Mouse (Mus musculus) E14TG2a.4 (cell line): ENCODE measurements around the gene Elovl5.

ENCODE experiments used
- CTCF ChIP-seq: conservative IDR thresholded peaks from 2 replicates; pipeline ENCODE4 v1.5.1; 2014; ENCODE audit warnings: low read length
- POU5F1 ChIP-seq: IDR thresholded peaks from 2 replicates; pipeline ENCODE4 v1.6.1; 2014; ENCODE audit warnings: low read length, borderline replicate concordance

- TF ChIP-seq CTCF (no peak), POU5F1 (no peak)
These were observed 2.5 kb upstream of the Elovl5 start for GRCm38 (mm10) chr9:77914616-77915015.
